ENCODE assay signal across 9 mouse cellular contexts in genomic region chr3:84951698-84952097, GRCm38 (mm10).
DNase-seq lines count a peak whose midpoint lies in the region; ATAC-seq and TF ChIP-seq lines count a peak whose summit lies in the region.
"Had no signal": no experiment of that assay in that cellular context is flagged by ENCODE, and none has a peak within 500 bp of the region (broad histone marks: within the 10 kb centered on the region; RNA-seq: fewer than 3 reads in every experiment).

No protein-coding gene starts in this region.

- H3K27me3 ChIP-seq in heart, embryonic 15.5 days = no peaks in the 10 kb centered on the region
- H3K27me3 ChIP-seq in Patski = no peaks in the 10 kb centered on the region
- H3K27me3 ChIP-seq in hindbrain, embryonic 11.5 days (ENCODE audit: control insufficient read depth, insufficient read depth, low read length) = no peaks in the 10 kb centered on the region
- H3K27me3 ChIP-seq in midbrain, embryonic 15.5 days (replicated peaks) = no peaks in the 10 kb centered on the region
- H3K27me3 ChIP-seq: megakaryocyte, embryonic 14.5 days had no signal

- no peak for TF ChIP-seq CTCF in Patski (IDR thresholded peaks at IDR 0.05)

- H3K9ac ChIP-seq in heart, embryonic 15.5 days = no peak overlapping the region
- peak overlapping the region; percentile 46 for H3K9ac ChIP-seq in hindbrain, embryonic 11.5 days (ENCODE audit: low read depth, low read length)
- H3K9ac ChIP-seq in midbrain, embryonic 15.5 days = peak overlapping the region; percentile 67

- in situ Hi-C loops in Patski (cut with MboI; ENCODE audit: low pct_unique_long_range_greater_than_20kb) = no loop called here

- H3K4me3 ChIP-seq in heart, embryonic 15.5 days = peak overlapping the region; percentile 50
- peak overlapping the region; percentile 45 for H3K4me3 ChIP-seq in hindbrain, embryonic 11.5 days (ENCODE audit: low read depth, low read length)
- peak overlapping the region; percentile 62 for H3K4me3 ChIP-seq in midbrain, embryonic 15.5 days
- H3K4me3 ChIP-seq: megakaryocyte, embryonic 14.5 days had no signal

- 0 out of 2 replicates have a peak, but pooled peaks cover 8% of the 10 kb centered on the region for H3K4me1 ChIP-seq in heart, embryonic 15.5 days (replicated peaks)
- no peaks in the 10 kb centered on the region; the same call in 1 of the 2 replicates for H3K4me1 ChIP-seq in hindbrain, embryonic 11.5 days (replicated peaks; ENCODE audit: control insufficient read depth, insufficient read depth, low read length)
- H3K4me1 ChIP-seq in midbrain, embryonic 15.5 days = peaks cover 9% of the 10 kb centered on the region

- ATAC-seq in heart, embryonic 15.5 days (replicated peaks; ENCODE audit: insufficient number of reproducible peaks, insufficient read depth, low FRiP score, low read depth) = no peak
- peak; percentile 32 for ATAC-seq in Patski
- ATAC-seq in hindbrain, embryonic 11.5 days (ENCODE audit: low FRiP score) = peak; percentile 67
- peak; percentile 74; the same call in 1 of the 2 replicates for ATAC-seq in midbrain, embryonic 15.5 days (replicated peaks)

- H3K27ac ChIP-seq in heart, embryonic 15.5 days = peak overlapping the region; percentile 56
- H3K27ac ChIP-seq in hindbrain, embryonic 11.5 days (ENCODE audit: low read depth, low read length) = peak overlapping the region; percentile 83; the same call in 1 of the 2 replicates
- peak overlapping the region; percentile 89 for H3K27ac ChIP-seq in midbrain, embryonic 15.5 days

- 40% methylated on average over 2 of the region's 2 CpGs for WGBS in heart, embryonic 15.5 days
- WGBS in hindbrain, embryonic 11.5 days = 39% methylated on average over 2 of the region's 2 CpGs
- WGBS in midbrain, embryonic 15.5 days = 9% methylated on average over 2 of the region's 2 CpGs

- peak overlapping the region; percentile 69 for H3K4me2 ChIP-seq in heart, embryonic 15.5 days
- H3K4me2 ChIP-seq in hindbrain, embryonic 11.5 days (replicated peaks; ENCODE audit: low read depth, low read length) = peak overlapping the region; percentile 43
- peak overlapping the region; percentile 63 for H3K4me2 ChIP-seq in midbrain, embryonic 15.5 days

- H3K36me3 ChIP-seq in heart, embryonic 15.5 days = no peaks in the 10 kb centered on the region
- H3K36me3 ChIP-seq in hindbrain, embryonic 11.5 days (ENCODE audit: control insufficient read depth, insufficient read depth, low read length) = no peaks in the 10 kb centered on the region
- no peaks in the 10 kb centered on the region for H3K36me3 ChIP-seq in midbrain, embryonic 15.5 days (replicated peaks)

- no peak for DNase-seq in heart, adult 11 months
- DNase-seq in Patski (ENCODE audit: low read depth, low spot score) = no peak
- DNase-seq in hindbrain, embryonic 11.5 days (ENCODE audit: low spot score) = no peak
- DNase-seq in gastrocnemius, postnatal 4 days (ENCODE audit: low spot score in 2 of 2) = no peak
- DNase-seq in ovary, adult 18-20 months (ENCODE audit: low spot score) = no peak
- DNase-seq in gastrocnemius, postnatal 25 days = no peak

- POLR2A ChIA-PET in Patski (lab: Charles Lee) = interaction anchor here (0.6 kb wide), 1 partner anchor 637 kb away, joined by 3 read pairs; no protein-coding TSS in a partner anchor

- CTCF ChIA-PET in Patski (lab: Charles Lee) = interaction anchor here (1.2 to 1.6 kb wide), 2 partner anchors 13 to 45 kb away, joined by 3 to 4 read pairs; no protein-coding TSS in a partner anchor

- no peaks in the 10 kb centered on the region for H3K9me3 ChIP-seq in heart, embryonic 15.5 days (replicated peaks)
- no peaks in the 10 kb centered on the region for H3K9me3 ChIP-seq in hindbrain, embryonic 11.5 days (ENCODE audit: control insufficient read depth, low read length)
- H3K9me3 ChIP-seq in midbrain, embryonic 15.5 days = no peaks in the 10 kb centered on the region
- H3K9me3 ChIP-seq: megakaryocyte, embryonic 14.5 days had no signal
